Mouse (Mus musculus) hindbrain, embryonic 14.5 days (tissue): ENCODE results near the gene Tbc1d17. TPM values are rescaled to one million over a fixed set of nuclear protein-coding genes. Genes with fewer than 3 reads are reported as not detected.

Experiments
- ATAC-seq: fragments of 200-750 bp; cut with Nextera tagmentation; 2 replicates; pipeline ENCODE4 v1.8.0; 2017; ENCODE audit warnings: moderate number of reproducible peaks, mild to moderate bottlenecking, moderate TSS enrichment, moderate library complexity; ENCODE audit not compliant: low FRiP score
- DNase-seq: peaks from one replicate; pipeline ENCODE4 v3.0.0-alpha.2; 2015; ENCODE audit warnings: low spot score
- H3K27ac ChIP-seq: fragments of 300-500 bp; sonication (generic); 2 replicates; pipeline ENCODE4 v1.5.1; 2014; ENCODE audit warnings: mild to moderate bottlenecking, moderate library complexity
- H3K27me3 ChIP-seq: fragments of 300-500 bp; sonication (generic); 2 replicates; pipeline ENCODE4 v1.6.1; 2014; ENCODE audit warnings: mild to moderate bottlenecking, low read length, mixed read lengths; ENCODE audit not compliant: control insufficient read depth, insufficient read depth
- H3K36me3 ChIP-seq: fragments of 300-500 bp; sonication (generic); replicated peaks from 2 replicates; pipeline ENCODE4 v1.6.1; 2014; ENCODE audit not compliant: control insufficient read depth, insufficient read depth
- H3K4me1 ChIP-seq: fragments of 300-500 bp; sonication (generic); replicated peaks from 2 replicates; pipeline ENCODE4 v1.6.1; 2014; ENCODE audit warnings: antibody characterized with exemption, low read length, mixed read lengths; ENCODE audit not compliant: control insufficient read depth, insufficient read depth
- H3K4me2 ChIP-seq: fragments of 300-500 bp; sonication (generic); replicated peaks from 2 replicates; pipeline ENCODE4 v1.6.1; 2014; ENCODE audit warnings: mild to moderate bottlenecking, moderate library complexity
- H3K4me3 ChIP-seq: fragments of 300-500 bp; sonication (generic); replicated peaks from 2 replicates; pipeline ENCODE4 v1.5.1; 2014; ENCODE audit warnings: mild to moderate bottlenecking, low read length
- H3K9ac ChIP-seq: fragments of 300-500 bp; sonication (generic); 2 replicates; pipeline ENCODE4 v1.6.1; 2014
- H3K9me3 ChIP-seq: fragments of 300-500 bp; sonication (generic); 2 replicates; pipeline ENCODE4 v1.6.1; 2016; ENCODE audit warnings: low read length; ENCODE audit not compliant: control insufficient read depth
- WGBS: fragments of 180-500 bp; shearing (Covaris S2); extraction: QIAGEN DNeasy Blood & Tissue Kit; methylation state at CpG from one replicate; pipeline ENCODE4 v1.1.7; 2014; 5-methylcytosine and 5-hydroxymethylcytosine counted together
- polyA plus RNA-seq: library from polyadenylated mRNA; unstranded; fragments of >200 nt; fragmentation: Nextera tagmentation; extraction: Ambion mirVana; gene quantifications from 2 replicates; pipeline ENCODE4 v1.2.1, GENCODE M21; 2014

The Tbc1d17 gene
- polyA plus RNA-seq, 1 experiment from 2014 or later, result 98.5 TPM

DNA sequence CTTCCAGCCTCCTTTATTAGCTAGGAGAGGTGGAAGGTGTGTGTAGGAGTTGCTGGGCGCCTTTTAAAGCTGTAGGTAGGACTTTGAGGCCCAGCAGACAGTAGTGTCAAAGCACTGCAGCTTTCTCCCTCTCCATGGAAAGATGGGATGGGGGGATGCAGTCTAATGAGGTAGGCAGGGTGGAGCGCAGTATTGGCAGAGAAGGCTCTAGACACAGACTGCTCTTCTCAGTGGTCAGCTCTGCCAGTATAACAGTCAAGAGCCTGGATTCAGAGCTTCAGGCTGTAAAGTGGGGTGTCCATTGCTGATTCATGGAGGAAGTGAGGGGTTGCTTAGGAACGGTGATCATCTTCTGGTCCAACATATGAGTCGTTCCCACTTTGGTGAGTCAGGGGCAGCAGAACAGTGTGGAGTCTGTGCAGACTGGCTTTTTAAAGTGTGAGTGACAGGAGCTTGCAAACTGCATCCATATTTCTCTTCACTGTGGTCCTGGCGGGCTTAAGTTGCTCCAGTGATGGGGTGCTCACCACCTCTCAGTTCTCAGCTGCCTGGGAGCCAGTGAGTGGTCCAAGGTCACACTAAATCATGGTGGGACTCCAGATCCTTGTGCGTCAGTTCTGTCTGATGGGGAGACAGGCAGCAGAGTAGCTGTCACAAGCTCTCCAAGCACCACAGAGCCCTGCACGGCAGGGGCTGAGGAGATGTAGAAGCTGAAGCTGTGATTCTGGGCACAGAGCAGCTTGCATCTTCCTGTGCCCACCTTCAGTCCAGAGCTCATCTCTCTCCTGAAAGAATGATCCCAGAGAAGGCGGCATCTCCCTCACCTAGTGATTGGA lies 2.1 kb upstream of the Tbc1d17 start:
- DNase-seq, result no peak
- Histone ChIP-seq H3K9ac (peak overlapping the region; percentile 87), H3K4me1 (peaks cover 35% of the 10 kb centered on the region), H3K27me3 (no peaks in the 10 kb centered on the region), H3K4me2 (peak overlapping the region; percentile 85), H3K27ac (peak overlapping the region; percentile 98; the same call in 1 of the 2 replicates), H3K36me3 (peaks cover 20% of the 10 kb centered on the region), H3K9me3 (no peaks in the 10 kb centered on the region), H3K4me3 (peak overlapping the region; percentile 74)
- 79% methylated on average over 8 of the region's 8 CpGs for WGBS
- ATAC-seq, result no peak

DNA sequence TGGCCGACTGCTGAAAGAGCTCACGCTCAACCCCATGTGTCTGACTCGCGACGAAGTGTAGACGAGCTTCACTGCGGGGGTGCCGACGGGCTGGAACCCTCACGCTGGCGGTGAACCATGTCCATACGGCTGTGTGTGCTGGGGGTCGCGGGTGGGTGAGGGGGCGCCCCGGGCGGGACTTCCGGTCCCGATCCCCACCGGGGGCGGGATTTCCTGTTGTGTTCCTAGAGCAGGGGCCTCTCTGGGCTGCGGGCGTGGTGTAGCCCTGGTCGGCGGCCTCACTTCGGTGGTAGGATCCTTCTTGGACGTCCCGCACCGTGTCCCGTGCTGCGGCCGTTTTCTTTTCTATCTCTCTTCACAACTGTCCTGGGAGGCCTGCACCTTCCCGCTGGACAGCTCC lies 1.3 kb upstream of the Tbc1d17 start:
- H3K4me1 ChIP-seq, result peaks cover 35% of the 10 kb centered on the region
- peak; percentile 72 for DNase-seq
- H3K9me3 ChIP-seq, result no peaks in the 10 kb centered on the region
- peak overlapping the region; percentile 98 for H3K27ac ChIP-seq
- peaks cover 28% of the 10 kb centered on the region for H3K36me3 ChIP-seq
- H3K4me3 ChIP-seq, result peak overlapping the region; percentile 74
- peak; percentile 49 for ATAC-seq
- no peaks in the 10 kb centered on the region for H3K27me3 ChIP-seq
- WGBS, result under 1% methylated on average over 31 of the region's 33 CpGs
- H3K4me2 ChIP-seq, result peak overlapping the region; percentile 85
- peak overlapping the region; percentile 87 for H3K9ac ChIP-seq

- no peaks in the 10 kb centered on the region for H3K9me3 ChIP-seq
- ATAC-seq, result peak; percentile 73
- WGBS, result under 1% methylated on average over 41 of the region's 41 CpGs
- no peaks in the 10 kb centered on the region for H3K27me3 ChIP-seq
- H3K4me1 ChIP-seq, result peaks cover 32% of the 10 kb centered on the region
- peak overlapping the region; percentile 74 for H3K4me3 ChIP-seq
- peak overlapping the region; percentile 85 for H3K4me2 ChIP-seq
- DNase-seq, result peak; percentile 92
- peaks cover 32% of the 10 kb centered on the region for H3K36me3 ChIP-seq
- H3K27ac ChIP-seq, result peak overlapping the region; percentile 98
- peak overlapping the region; percentile 87 for H3K9ac ChIP-seq
Observed at GRCm38 (mm10) chr7:44849416-44850111, 685 bp upstream of the Tbc1d17 start.

- no peaks in the 10 kb centered on the region for H3K27me3 ChIP-seq
- H3K9me3 ChIP-seq, result no peaks in the 10 kb centered on the region
- peak overlapping the region; percentile 85 for H3K4me2 ChIP-seq
- H3K4me3 ChIP-seq, result peak overlapping the region; percentile 74
- no peak for ATAC-seq
- H3K27ac ChIP-seq, result peak overlapping the region; percentile 98
- H3K36me3 ChIP-seq, result peaks cover 45% of the 10 kb centered on the region
- peaks cover 19% of the 10 kb centered on the region for H3K4me1 ChIP-seq
- no peak for DNase-seq
- whole genome bisulfite sequencing, result 81% methylated on average over 5 of the region's 5 CpGs
- H3K9ac ChIP-seq, result peak overlapping the region; percentile 50
Observed at GRCm38 (mm10) chr7:44847772-44848171, 1.1 kb downstream of the Tbc1d17 start.

DNA sequence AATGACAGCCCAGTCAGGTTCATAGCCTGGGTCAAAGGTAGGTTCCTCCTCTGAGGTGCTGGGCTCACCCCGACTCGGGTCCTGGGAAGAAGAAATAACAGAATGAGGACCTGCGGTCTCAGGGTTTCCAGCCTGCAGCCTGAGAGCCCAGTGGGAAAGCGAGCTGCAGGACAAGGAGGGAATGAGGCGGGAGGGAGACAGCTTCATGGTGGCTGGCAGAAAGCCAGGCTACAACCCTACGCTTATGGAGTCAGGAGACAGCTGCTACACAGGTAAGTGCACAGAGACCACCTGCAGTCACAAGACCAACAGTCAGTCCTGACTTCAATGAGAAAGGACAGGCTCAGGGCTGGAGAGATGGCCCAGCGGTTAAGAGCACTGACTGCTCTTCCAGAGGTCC lies 2.1 kb downstream of the Tbc1d17 start:
- WGBS, result 94% methylated on average over 7 of the region's 7 CpGs
- Histone ChIP-seq H3K4me3 (no peak overlapping the region), H3K9ac (no peak overlapping the region), H3K4me2 (no peak overlapping the region), H3K9me3 (no peaks in the 10 kb centered on the region), H3K4me1 (peaks cover 19% of the 10 kb centered on the region), H3K27me3 (0 out of 2 replicates have a peak, but pooled peaks cover 1% of the 10 kb centered on the region), H3K27ac (no peak overlapping the region), H3K36me3 (peaks cover 51% of the 10 kb centered on the region)
- DNase-seq, result no peak
- ATAC-seq, result no peak

GRCm38 (mm10) chr7:44845006-44845405 lies 3.9 kb downstream of the Tbc1d17 start:
- H3K9me3 ChIP-seq, result no peaks in the 10 kb centered on the region
- H3K36me3 ChIP-seq, result peaks cover 69% of the 10 kb centered on the region
- no peak overlapping the region for H3K27ac ChIP-seq
- no peak overlapping the region for H3K4me2 ChIP-seq
- no peak for DNase-seq
- H3K9ac ChIP-seq, result no peak overlapping the region
- 94% methylated on average over 10 of the region's 10 CpGs for WGBS
- H3K4me3 ChIP-seq, result no peak overlapping the region
- ATAC-seq, result no peak
- peaks cover 14% of the 10 kb centered on the region for H3K4me1 ChIP-seq
- H3K27me3 ChIP-seq, result peaks cover 19% of the 10 kb centered on the region

GRCm38 (mm10) chr7:44841825-44842463 lies 6.9 kb downstream of the Tbc1d17 start:
- no peak for DNase-seq
- 93% methylated on average over 8 of the region's 8 CpGs for WGBS
- peaks cover 71% of the 10 kb centered on the region for H3K36me3 ChIP-seq

DNA sequence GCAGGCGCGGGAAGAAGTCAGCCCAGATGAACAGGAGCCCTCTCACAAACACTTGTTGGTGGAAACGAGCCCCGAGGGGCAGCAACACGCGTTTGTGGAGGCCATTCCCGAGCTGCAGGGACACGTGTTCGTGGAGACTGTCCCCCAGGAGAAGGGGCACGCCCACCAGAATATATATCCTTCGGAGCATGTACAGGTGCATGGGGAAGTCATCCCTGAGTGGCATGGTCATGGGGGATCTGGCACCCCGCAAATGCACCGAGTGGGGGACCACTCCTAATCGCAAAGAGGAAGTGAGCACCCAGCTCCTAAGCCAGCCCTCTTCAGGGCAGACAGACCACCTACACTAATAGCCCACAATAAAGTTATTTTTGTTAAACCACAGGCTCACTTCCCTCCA lies 8.5 kb downstream of the Tbc1d17 start:
- Histone ChIP-seq H3K27ac (no peak overlapping the region), H3K27me3 (peaks cover 22% of the 10 kb centered on the region), H3K9ac (no peak overlapping the region), H3K4me3 (peak overlapping the region; percentile 22; the same call in 1 of the 2 replicates), H3K4me2 (no peak overlapping the region), H3K4me1 (peaks cover 10% of the 10 kb centered on the region), H3K36me3 (peaks cover 56% of the 10 kb centered on the region), H3K9me3 (no peaks in the 10 kb centered on the region)
- ATAC-seq (no peak), DNase-seq (no peak)
- 50% methylated on average over 14 of the region's 14 CpGs for WGBS

More at GRCm38 (mm10) chr7:44841825-44842463, 6.9 kb downstream of the Tbc1d17 start:
- Histone ChIP-seq H3K27ac (no peak overlapping the region), H3K4me3 (no peak overlapping the region), H3K4me1 (peaks cover 10% of the 10 kb centered on the region), H3K27me3 (peaks cover 22% of the 10 kb centered on the region), H3K4me2 (no peak overlapping the region), H3K9me3 (no peaks in the 10 kb centered on the region), H3K9ac (no peak overlapping the region)
- no peak for ATAC-seq
